Mouse (Mus musculus) limb, embryonic 14.5 days (tissue): ENCODE measurements around the gene Col4a6. TPM values are rescaled to one million over a fixed set of nuclear protein-coding genes. Genes with fewer than 3 reads are reported as not detected.

Source experiments
- ATAC-seq: fragments of 200-750 bp; cut with Nextera tagmentation; 2 replicates; pipeline ENCODE4 v1.8.0; 2017; ENCODE audit warnings: low read depth, moderate number of reproducible peaks, moderate TSS enrichment; ENCODE audit not compliant: low FRiP score
- DNase-seq: peaks from one replicate; pipeline ENCODE4 v3.0.0-alpha.2; 2015; ENCODE audit warnings: low spot score
- H3K27ac ChIP-seq: fragments of 300-500 bp; sonication (generic); replicated peaks from 2 replicates; pipeline ENCODE4 v1.5.1; 2014; ENCODE audit warnings: low read depth, mild to moderate bottlenecking, low read length, moderate library complexity, mixed read lengths
- H3K27me3 ChIP-seq: fragments of 300-500 bp; sonication (generic); 2 replicates; pipeline ENCODE4 v1.6.1; 2014; ENCODE audit warnings: low read length, mixed read lengths; ENCODE audit not compliant: control insufficient read depth, insufficient read depth
- H3K36me3 ChIP-seq: fragments of 300-500 bp; sonication (generic); 2 replicates; pipeline ENCODE4 v1.6.1; 2014; ENCODE audit warnings: mild to moderate bottlenecking, low read length, moderate library complexity, mixed read lengths; ENCODE audit not compliant: control insufficient read depth, insufficient read depth
- H3K4me1 ChIP-seq: fragments of 300-500 bp; sonication (generic); 2 replicates; pipeline ENCODE4 v1.6.1; 2014; ENCODE audit warnings: antibody characterized with exemption, low read length, mixed read lengths; ENCODE audit not compliant: control insufficient read depth, insufficient read depth
- H3K4me2 ChIP-seq: fragments of 300-500 bp; sonication (generic); replicated peaks from 2 replicates; pipeline ENCODE4 v1.6.1; 2014; ENCODE audit warnings: low read depth, mild to moderate bottlenecking, low read length, moderate library complexity; ENCODE audit not compliant: severe bottlenecking
- H3K4me3 ChIP-seq: fragments of 300-500 bp; sonication (generic); replicated peaks from 2 replicates; pipeline ENCODE4 v1.5.1; 2014; ENCODE audit warnings: low read length
- H3K9ac ChIP-seq: fragments of 300-500 bp; sonication (generic); 2 replicates; pipeline ENCODE4 v1.6.1; 2014; ENCODE audit warnings: mild to moderate bottlenecking, low read depth, low read length, moderate library complexity; ENCODE audit not compliant: severe bottlenecking
- H3K9me3 ChIP-seq: fragments of 300-500 bp; sonication (generic); 2 replicates; pipeline ENCODE4 v1.6.1; 2016; ENCODE audit warnings: low read length; ENCODE audit not compliant: control insufficient read depth
- POLR2A ChIP-seq: fragments of 200-500 bp; IDR thresholded peaks from 2 replicates; pipeline ENCODE4 v1.8.0; 2012; ENCODE audit warnings: inconsistent platforms, mild to moderate bottlenecking, moderate library complexity, borderline replicate concordance; ENCODE audit not compliant: insufficient read depth, insufficient read length; ENCODE audit errors: extremely low read depth
- WGBS: fragments of 180-500 bp; shearing (Covaris S2); extraction: QIAGEN DNeasy Blood & Tissue Kit; methylation state at CpG from one replicate; pipeline ENCODE4 v1.1.7; 2014; 5-methylcytosine and 5-hydroxymethylcytosine counted together
- polyA plus RNA-seq, 2 experiments: library from polyadenylated mRNA; depleted of rRNA in 1 of 2; stranded (reverse) in 1 of 2; unstranded in 1 of 2; fragments of >200 nt; fragmentation: Nextera tagmentation in 1 of 2; extraction: Ambion mirVana in 1 of 2; gene quantifications; 2 replicates each; pipeline versions ENCODE4 v1.2.1 to v1.2.3; 2012 to 2014

The Col4a6 gene
- polyA plus RNA-seq, 2 experiments, result 2.1 to 2.6 TPM

- TF ChIP-seq POLR2A, result no peak
- peak; percentile 22 for DNase-seq
- 47% methylated on average over 5 of the region's 5 CpGs for WGBS
These were observed 261.1 kb downstream of the Col4a6 start for GRCm38 (mm10) chrX:141212802-141213201.

GRCm38 (mm10) chrX:141198993-141199392, 274.9 kb downstream of the Col4a6 start:
- H3K27me3 ChIP-seq, result peaks cover 1% of the 10 kb centered on the region; the same call in 1 of the 2 replicates

More at GRCm38 (mm10) chrX:141212802-141213201, 261.1 kb downstream of the Col4a6 start:
- Histone ChIP-seq H3K4me3 (no peak overlapping the region), H3K4me2 (no peak overlapping the region), H3K36me3 (no peaks in the 10 kb centered on the region), H3K9ac (no peak overlapping the region), H3K4me1 (no peaks in the 10 kb centered on the region), H3K9me3 (no peaks in the 10 kb centered on the region), H3K27ac (no peak overlapping the region), H3K27me3 (no peaks in the 10 kb centered on the region)
- ATAC-seq, result 0 out of 2 replicates have a peak, but pooled peaks have one; percentile 41

GRCm38 (mm10) chrX:141195036-141195435, 278.8 kb downstream of the Col4a6 start:
- TF ChIP-seq POLR2A, result no peak
- DNase-seq, result no peak
- ATAC-seq, result no peak
- no peak overlapping the region for H3K27ac ChIP-seq
- H3K4me3 ChIP-seq, result no peak overlapping the region
- H3K9me3 ChIP-seq, result no peaks in the 10 kb centered on the region
- H3K9ac ChIP-seq, result no peak overlapping the region
- H3K4me2 ChIP-seq, result no peak overlapping the region
- no peaks in the 10 kb centered on the region for H3K36me3 ChIP-seq
- H3K27me3 ChIP-seq, result peaks cover 5% of the 10 kb centered on the region; the same call in 1 of the 2 replicates
- no peaks in the 10 kb centered on the region for H3K4me1 ChIP-seq

More at GRCm38 (mm10) chrX:141198993-141199392, 274.9 kb downstream of the Col4a6 start:
- no peak overlapping the region for H3K4me3 ChIP-seq
- H3K9me3 ChIP-seq, result no peaks in the 10 kb centered on the region
- no peak overlapping the region for H3K9ac ChIP-seq
- no peaks in the 10 kb centered on the region for H3K36me3 ChIP-seq
- TF ChIP-seq POLR2A, result no peak
- no peak for DNase-seq
- 68% methylated on average over 3 of the region's 3 CpGs for WGBS
- no peak overlapping the region for H3K4me2 ChIP-seq
- no peaks in the 10 kb centered on the region for H3K4me1 ChIP-seq
- ATAC-seq, result no peak
- H3K27ac ChIP-seq, result no peak overlapping the region

DNA sequence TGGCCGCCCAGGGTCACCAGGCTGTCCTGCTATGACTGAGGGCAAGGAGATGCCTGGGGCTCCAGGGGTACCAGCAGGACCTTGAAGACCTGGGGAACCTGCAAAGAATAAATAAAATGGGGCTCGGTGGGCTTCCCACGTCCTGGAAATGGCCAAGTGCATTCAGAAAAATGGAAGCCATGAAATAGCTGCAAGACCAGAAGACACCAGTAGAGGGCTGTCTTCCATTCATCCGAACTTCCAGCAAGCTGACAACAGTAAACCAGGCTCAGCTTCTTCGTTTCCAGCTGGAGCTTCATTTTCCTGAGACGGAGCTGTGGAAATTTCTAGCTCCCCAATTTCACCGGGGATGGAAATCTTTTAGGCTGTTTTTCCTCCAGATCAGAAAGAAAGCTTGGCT, 298.5 kb downstream of the Col4a6 start:
- no peak overlapping the region for H3K27ac ChIP-seq
- no peak overlapping the region for H3K4me2 ChIP-seq
- 44% methylated on average over 7 of the region's 7 CpGs for WGBS
- no peaks in the 10 kb centered on the region for H3K4me1 ChIP-seq
- H3K9me3 ChIP-seq, result no peaks in the 10 kb centered on the region
- no peak for ATAC-seq
- H3K27me3 ChIP-seq, result no peaks in the 10 kb centered on the region; the same call in 1 of the 2 replicates
- H3K4me3 ChIP-seq, result no peak overlapping the region
- no peak for TF ChIP-seq POLR2A
- DNase-seq, result peak; percentile 39
- H3K36me3 ChIP-seq, result no peaks in the 10 kb centered on the region
- H3K9ac ChIP-seq, result no peak overlapping the region

GRCm38 (mm10) chrX:141165067-141165466, 308.8 kb downstream of the Col4a6 start:
- peaks cover 3% of the 10 kb centered on the region; the same call in 1 of the 2 replicates for H3K27me3 ChIP-seq

More at GRCm38 (mm10) chrX:141165067-141165466, 308.8 kb downstream of the Col4a6 start:
- no peak for DNase-seq
- Histone ChIP-seq H3K27ac (no peak overlapping the region), H3K36me3 (no peaks in the 10 kb centered on the region), H3K4me2 (no peak overlapping the region), H3K4me3 (no peak overlapping the region), H3K9me3 (no peaks in the 10 kb centered on the region), H3K9ac (no peak overlapping the region), H3K4me1 (no peaks in the 10 kb centered on the region)
- TF ChIP-seq POLR2A, result no peak
- WGBS, result 94% methylated on average over 4 of the region's 4 CpGs
- ATAC-seq, result no peak
